Mouse (Mus musculus) heart, embryonic 12.5 days (tissue): Measurements from ENCODE around the gene Timm29. TPM values are rescaled to one million over a fixed set of nuclear protein-coding genes. Genes with fewer than 3 reads are reported as not detected.
A peak's percentile ranks its signal among the peaks of the same experiment; 100 is the strongest.

Source experiments
- ATAC-seq: fragments of 200-750 bp; cut with Nextera tagmentation; 2 replicates; pipeline ENCODE4 v1.8.0; 2017; ENCODE audit warnings: moderate TSS enrichment, moderate library complexity; ENCODE audit not compliant: insufficient number of reproducible peaks, low FRiP score
- H3K27ac ChIP-seq: fragments of 300-500 bp; sonication (generic); 2 replicates; pipeline ENCODE4 v1.5.1; 2016; ENCODE audit warnings: mild to moderate bottlenecking, moderate library complexity; ENCODE audit not compliant: poor library complexity, severe bottlenecking
- H3K27me3 ChIP-seq: fragments of 300-500 bp; sonication (generic); replicated peaks from 2 replicates; pipeline ENCODE4 v1.6.1; 2016; ENCODE audit warnings: mild to moderate bottlenecking, moderate library complexity
- H3K36me3 ChIP-seq: fragments of 300-500 bp; sonication (generic); 2 replicates; pipeline ENCODE4 v1.6.1; 2016; ENCODE audit warnings: mild to moderate bottlenecking, moderate library complexity
- H3K4me1 ChIP-seq: fragments of 300-500 bp; sonication (generic); replicated peaks from 2 replicates; pipeline ENCODE4 v1.6.1; 2016; ENCODE audit warnings: mild to moderate bottlenecking
- H3K4me2 ChIP-seq: fragments of 300-500 bp; sonication (generic); 2 replicates; pipeline ENCODE4 v1.6.1; 2016; ENCODE audit warnings: mild to moderate bottlenecking, moderate library complexity
- H3K4me3 ChIP-seq: fragments of 300-500 bp; sonication (generic); 2 replicates; pipeline ENCODE4 v1.5.1; 2016; ENCODE audit warnings: mild to moderate bottlenecking
- H3K9ac ChIP-seq: fragments of 300-500 bp; sonication (generic); 2 replicates; pipeline ENCODE4 v1.6.1; 2016; ENCODE audit warnings: mild to moderate bottlenecking, moderate library complexity
- H3K9me3 ChIP-seq: fragments of 300-500 bp; sonication (generic); replicated peaks from 2 replicates; pipeline ENCODE4 v1.6.1; 2016; ENCODE audit warnings: mild to moderate bottlenecking, moderate library complexity
- WGBS: fragments of 180-500 bp; shearing (Covaris S2); methylation state at CpG from one replicate; pipeline ENCODE4 v1.1.7; 2016; 5-methylcytosine and 5-hydroxymethylcytosine counted together
- polyA plus RNA-seq: library from polyadenylated mRNA; unstranded; fragments of >200 nt; fragmentation: Nextera tagmentation; extraction: Ambion mirVana; gene quantifications from 2 replicates; pipeline ENCODE4 v1.2.1, GENCODE M21; 2016

The Timm29 gene
- polyA plus RNA-seq, 1 experiment from 2014 or later: 33.6 TPM

DNA sequence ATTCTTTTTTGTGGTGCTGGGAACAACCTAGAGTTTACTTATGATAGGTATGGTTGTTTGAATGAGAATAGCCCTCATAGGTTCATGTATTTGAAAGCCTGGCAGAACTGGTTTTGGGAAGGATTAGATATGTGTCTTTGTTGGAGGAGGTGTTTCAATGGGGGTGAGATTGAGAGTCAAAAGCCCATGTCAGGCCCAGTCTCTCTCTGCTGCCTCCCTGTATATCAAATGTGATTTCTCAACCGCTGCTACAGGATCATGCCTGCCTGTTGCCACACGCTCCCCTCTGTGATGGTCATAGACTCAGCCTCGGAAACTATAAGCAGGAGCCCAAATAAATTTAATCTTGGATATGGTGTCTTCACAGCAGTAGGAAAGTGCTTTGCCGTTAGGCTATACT lies 27.7 kb downstream of the Timm29 start:
- H3K4me3 ChIP-seq: no peak overlapping the region
- no peaks in the 10 kb centered on the region for H3K27me3 ChIP-seq
- H3K4me1 ChIP-seq: peaks cover 29% of the 10 kb centered on the region
- H3K4me2 ChIP-seq: no peak overlapping the region
- H3K27ac ChIP-seq: no peak overlapping the region
- 92% methylated on average over 4 of the region's 4 CpGs for WGBS
- H3K36me3 ChIP-seq: peaks cover 13% of the 10 kb centered on the region; the same call in 1 of the 2 replicates
- ATAC-seq: no peak
- H3K9ac ChIP-seq: no peak overlapping the region
- no peaks in the 10 kb centered on the region for H3K9me3 ChIP-seq

- Histone ChIP-seq H3K9me3 (no peaks in the 10 kb centered on the region), H3K4me1 (peaks cover 29% of the 10 kb centered on the region), H3K27ac (no peak overlapping the region), H3K9ac (no peak overlapping the region), H3K27me3 (no peaks in the 10 kb centered on the region), H3K4me3 (no peak overlapping the region), H3K36me3 (peaks cover 19% of the 10 kb centered on the region), H3K4me2 (no peak overlapping the region)
- WGBS: 95% methylated on average over 1 of the region's 1 CpGs
- ATAC-seq: no peak
These were observed 30.2 kb downstream of the Timm29 start for GRCm38 (mm10) chr9:21622676-21623075.

GRCm38 (mm10) chr9:21625342-21626339 lies 33.1 kb downstream of the Timm29 start:
- WGBS: 84% methylated on average over 10 of the region's 10 CpGs
- Histone ChIP-seq H3K9me3 (no peaks in the 10 kb centered on the region), H3K4me2 (no peak overlapping the region), H3K4me3 (no peak overlapping the region), H3K27ac (no peak overlapping the region), H3K4me1 (peaks cover 17% of the 10 kb centered on the region), H3K36me3 (peaks cover 9% of the 10 kb centered on the region), H3K9ac (no peak overlapping the region; the same call in 1 of the 2 replicates), H3K27me3 (no peaks in the 10 kb centered on the region)
- ATAC-seq: no peak

DNA sequence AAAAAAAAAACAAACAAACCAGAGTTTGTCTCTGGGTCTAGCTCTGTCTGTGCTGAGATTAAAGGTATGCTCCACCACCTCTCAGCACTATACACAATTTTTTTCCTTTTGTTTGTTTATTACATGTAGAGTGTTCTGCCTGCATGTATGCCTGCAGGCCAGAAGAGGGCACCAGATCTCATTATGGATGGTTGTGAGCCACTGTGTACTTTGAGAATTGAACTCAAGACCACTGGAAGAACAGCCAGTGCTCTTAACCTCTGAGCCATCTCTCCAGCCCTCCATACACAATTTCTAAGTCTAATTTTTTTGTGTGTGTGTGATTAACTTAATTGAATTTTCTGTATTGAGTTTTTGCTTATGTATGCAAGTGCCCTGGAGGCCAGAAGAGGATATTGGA lies 34.0 kb downstream of the Timm29 start:
- peaks cover 12% of the 10 kb centered on the region for H3K36me3 ChIP-seq
- H3K9ac ChIP-seq: no peak overlapping the region
- no peak for ATAC-seq
- H3K4me2 ChIP-seq: no peak overlapping the region
- H3K27ac ChIP-seq: no peak overlapping the region
- H3K27me3 ChIP-seq: no peaks in the 10 kb centered on the region
- H3K4me3 ChIP-seq: no peak overlapping the region
- peaks cover 17% of the 10 kb centered on the region for H3K4me1 ChIP-seq
- H3K9me3 ChIP-seq: no peaks in the 10 kb centered on the region

DNA sequence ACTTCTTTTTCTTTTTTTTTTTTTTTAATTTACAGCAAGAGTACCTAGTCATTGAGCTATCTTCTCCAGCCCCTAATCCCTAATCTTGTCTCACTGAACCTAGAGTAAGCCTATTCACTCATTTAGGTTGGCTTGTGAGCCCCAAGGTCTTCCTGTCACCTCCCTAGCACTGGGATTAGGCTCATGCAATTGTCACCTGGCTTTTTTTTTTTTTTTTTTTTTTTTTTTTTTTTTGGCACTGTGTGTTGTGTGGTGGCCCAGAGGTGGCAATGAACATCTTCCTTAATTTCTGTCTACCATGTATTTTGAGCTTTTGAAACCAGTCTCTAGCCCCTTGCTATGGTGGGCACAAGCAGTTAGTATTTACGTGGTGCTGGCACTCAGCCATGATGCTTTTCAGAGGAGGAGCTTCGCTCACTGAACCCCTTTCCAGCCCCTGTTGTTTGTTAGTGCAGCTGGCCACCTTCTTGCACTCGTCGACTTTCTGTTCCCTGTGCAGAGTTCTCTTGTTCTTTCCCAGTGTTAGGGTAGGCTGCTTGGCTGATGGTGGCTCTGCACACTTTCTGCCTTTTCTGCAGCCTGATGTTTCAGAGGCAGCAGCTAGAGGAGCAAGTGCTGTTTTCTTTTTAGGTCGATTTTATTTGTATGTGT lies 34.7 kb downstream of the Timm29 start:
- Histone ChIP-seq H3K4me3 (no peak overlapping the region), H3K9me3 (no peaks in the 10 kb centered on the region), H3K27ac (no peak overlapping the region), H3K4me2 (no peak overlapping the region), H3K4me1 (peaks cover 22% of the 10 kb centered on the region), H3K9ac (no peak overlapping the region), H3K36me3 (peaks cover 15% of the 10 kb centered on the region), H3K27me3 (no peaks in the 10 kb centered on the region)
- WGBS: 77% methylated on average over 5 of the region's 5 CpGs
- no peak for ATAC-seq

DNA sequence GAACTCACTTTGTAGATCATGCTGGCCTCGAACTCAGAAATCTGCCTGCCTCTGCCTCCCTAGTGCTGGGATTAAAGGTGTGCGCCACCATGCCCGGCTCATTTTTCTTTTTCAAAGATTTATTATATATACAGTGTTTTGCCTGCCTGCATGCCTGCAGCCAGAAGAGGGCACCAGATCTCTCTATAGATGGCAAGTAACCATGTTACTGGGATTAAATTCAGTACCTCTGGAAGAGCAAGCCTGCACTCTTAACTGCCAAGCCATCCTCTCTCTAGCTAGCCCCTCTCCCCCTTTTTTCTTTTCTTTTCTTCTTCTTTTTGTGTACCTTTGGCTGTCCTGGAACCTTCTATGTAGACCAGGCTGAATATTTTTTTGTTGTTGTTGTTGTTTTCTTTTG lies 38.2 kb downstream of the Timm29 start:
- Histone ChIP-seq H3K36me3 (peaks cover 40% of the 10 kb centered on the region), H3K9me3 (no peaks in the 10 kb centered on the region), H3K4me2 (no peak overlapping the region), H3K27me3 (no peaks in the 10 kb centered on the region), H3K27ac (no peak overlapping the region), H3K4me3 (no peak overlapping the region), H3K4me1 (peaks cover 22% of the 10 kb centered on the region), H3K9ac (no peak overlapping the region)
- WGBS: 86% methylated on average over 3 of the region's 3 CpGs
- no peak for ATAC-seq

GRCm38 (mm10) chr9:21633106-21633505 lies 40.6 kb downstream of the Timm29 start:
- Histone ChIP-seq H3K27me3 (no peaks in the 10 kb centered on the region), H3K9me3 (no peaks in the 10 kb centered on the region), H3K4me3 (no peak overlapping the region), H3K27ac (no peak overlapping the region), H3K4me2 (no peak overlapping the region), H3K36me3 (peaks cover 63% of the 10 kb centered on the region), H3K4me1 (peaks cover 22% of the 10 kb centered on the region), H3K9ac (no peak overlapping the region)
- WGBS: 89% methylated on average over 3 of the region's 3 CpGs
- no peak for ATAC-seq

- Histone ChIP-seq H3K4me3 (no peak overlapping the region), H3K27me3 (no peaks in the 10 kb centered on the region), H3K9ac (no peak overlapping the region), H3K27ac (no peak overlapping the region), H3K36me3 (peaks cover 87% of the 10 kb centered on the region), H3K9me3 (no peaks in the 10 kb centered on the region), H3K4me1 (peaks cover 22% of the 10 kb centered on the region), H3K4me2 (no peak overlapping the region)
- 45% methylated on average over 7 of the region's 7 CpGs for WGBS
- ATAC-seq: peak; percentile 34; the same call in 1 of the 2 replicates
These were observed 43.1 kb downstream of the Timm29 start for GRCm38 (mm10) chr9:21635639-21636038.

DNA sequence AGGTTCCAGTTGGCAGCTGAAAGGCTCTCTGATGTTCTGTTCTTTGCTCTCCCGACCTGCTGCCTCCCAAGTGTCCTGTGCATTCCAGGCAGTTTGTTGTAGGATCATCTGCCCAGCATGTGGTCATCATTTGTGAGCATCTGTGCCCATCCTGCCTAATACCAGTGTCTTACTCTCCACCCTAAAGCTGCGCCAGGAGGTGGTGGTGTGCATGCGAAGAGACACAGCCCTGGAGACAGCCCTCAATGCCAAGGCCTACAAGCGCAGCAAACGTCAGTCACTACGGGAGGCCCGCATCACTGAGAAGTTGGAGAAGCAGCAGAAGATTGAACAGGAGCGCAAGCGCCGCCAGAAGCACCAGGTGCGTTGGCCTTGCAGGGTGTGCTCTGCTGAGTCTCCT lies 46.5 kb downstream of the Timm29 start:
- H3K27ac ChIP-seq: no peak overlapping the region
- H3K36me3 ChIP-seq: peaks cover 98% of the 10 kb centered on the region
- peaks cover 15% of the 10 kb centered on the region for H3K4me1 ChIP-seq
- no peaks in the 10 kb centered on the region for H3K9me3 ChIP-seq
- ATAC-seq: no peak
- H3K4me3 ChIP-seq: no peak overlapping the region
- H3K27me3 ChIP-seq: no peaks in the 10 kb centered on the region
- no peak overlapping the region for H3K9ac ChIP-seq
- 96% methylated on average over 11 of the region's 11 CpGs for WGBS
- no peak overlapping the region for H3K4me2 ChIP-seq
